Mouse (Mus musculus) kidney, postnatal 10 days (tissue): ENCODE results near the gene Itfg1.

Experiments used
- DNase-seq: peaks from one replicate; pipeline ENCODE4 v3.0.0; 2021; ENCODE audit warnings: mixed read lengths

The Itfg1 gene

GRCm38 (mm10) chr8:85717271-85717670, 123.5 kb downstream of the Itfg1 start:
- DNase-seq, result no peak

- no peak for DNase-seq
Observed at GRCm38 (mm10) chr8:85716696-85717095, 124.0 kb downstream of the Itfg1 start.

- no peak for DNase-seq
Observed at GRCm38 (mm10) chr8:85706988-85707387, 133.7 kb downstream of the Itfg1 start.

- peak; percentile 87 for DNase-seq
Observed at GRCm38 (mm10) chr8:85700751-85701351, 139.9 kb downstream of the Itfg1 start, which contains the start of gene Neto2. TSS of gene Neto2 (minus strand) at chr8:85700924.

- peak; percentile 78 for DNase-seq
Observed at GRCm38 (mm10) chr8:85700101-85700750, 140.5 kb downstream of the Itfg1 start.

GRCm38 (mm10) chr8:85699051-85699450, 141.7 kb downstream of the Itfg1 start:
- peak; percentile 74 for DNase-seq
